Mouse (Mus musculus): ENCODE measurements around the gene 6330409D20Rik.
A peak's percentile ranks its signal among the peaks of the same experiment; 100 is the strongest.

Gene 6330409D20Rik

GRCm38 (mm10) chr2:32756674-32757055 is 15.8 kb upstream of the 6330409D20Rik start:
- no peak for DNase-seq (ENCODE audit: low spot score in 2 of 2)

DNA sequence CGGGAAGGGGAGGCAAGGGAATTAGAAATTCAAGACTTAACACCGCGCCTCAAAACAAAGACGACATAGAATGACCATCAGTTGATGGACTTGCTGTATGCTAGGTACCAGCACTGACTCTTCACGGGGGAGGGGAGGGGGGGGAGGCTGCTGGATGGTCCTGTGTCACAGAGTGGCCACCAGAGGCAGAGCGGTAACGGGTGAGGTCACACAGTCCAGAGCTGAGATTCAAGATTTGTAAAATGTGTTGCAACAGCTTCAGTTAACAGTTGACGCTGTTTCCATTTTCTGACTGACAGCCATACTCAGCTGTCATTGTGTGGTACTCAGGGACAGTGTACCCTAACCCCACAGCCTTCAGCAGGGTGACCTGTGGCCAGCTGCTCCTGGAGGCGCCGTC is 11.4 kb upstream of the 6330409D20Rik start:
- DNase-seq (ENCODE audit: low spot score in 2 of 2) = no peak

DNA sequence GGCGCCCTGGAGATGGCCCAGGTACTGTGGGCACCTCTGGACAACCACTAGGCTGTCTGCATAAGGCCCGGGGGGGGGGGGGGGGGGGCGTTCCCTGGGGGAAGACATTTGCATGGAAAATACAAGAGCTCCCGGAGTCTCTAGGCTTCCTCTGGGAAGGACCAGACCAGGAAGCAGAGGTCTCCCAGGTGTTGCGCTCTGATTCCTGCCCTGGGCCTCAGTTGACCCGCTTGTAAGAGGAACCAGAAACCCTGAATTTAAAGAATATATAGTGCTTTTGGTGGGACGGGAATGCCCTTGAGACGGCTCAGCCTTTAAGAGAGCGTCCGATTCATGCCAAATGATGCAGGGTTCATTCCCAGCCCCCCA is 10.8 kb upstream of the 6330409D20Rik start:
- no peak for DNase-seq (ENCODE audit: low spot score in 2 of 2)

DNA sequence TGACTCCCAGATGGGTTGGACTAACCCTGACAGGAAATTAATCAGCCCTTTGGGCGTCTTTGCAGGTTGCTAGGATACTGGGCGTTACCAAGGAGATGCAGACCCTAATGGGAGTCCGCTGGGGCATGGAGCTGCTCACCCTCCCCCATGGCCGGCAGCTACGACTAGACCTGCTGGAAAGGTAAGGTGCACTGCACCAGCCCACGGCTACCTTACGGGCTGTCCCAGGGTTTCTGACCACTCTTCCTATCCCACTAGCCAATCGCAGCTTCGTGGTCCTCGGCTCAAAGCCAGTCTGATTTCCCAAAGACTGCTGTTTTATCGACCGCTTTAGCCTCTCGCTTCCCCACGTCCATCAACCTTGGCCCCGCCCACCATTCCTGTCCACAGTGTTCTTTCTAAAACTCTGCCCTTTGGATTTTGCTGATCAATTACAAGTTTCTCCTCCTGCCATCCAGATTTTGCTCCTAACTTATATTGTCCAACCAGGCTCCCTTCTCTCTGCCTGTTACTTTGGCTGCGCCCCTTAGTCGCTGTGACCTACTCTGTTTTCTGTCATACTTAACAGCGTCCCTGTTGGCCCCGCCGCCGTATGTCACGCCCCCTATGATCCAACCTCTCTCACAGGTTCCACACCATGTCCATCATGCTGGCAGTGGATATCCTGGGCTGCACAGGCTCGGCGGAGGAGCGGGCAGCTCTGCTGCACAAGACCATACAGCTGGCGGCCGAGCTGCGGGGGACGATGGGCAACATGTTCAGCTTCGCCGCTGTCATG is 10.3 kb upstream of the 6330409D20Rik start:
- DNase-seq (ENCODE audit: low spot score in 2 of 2) = no peak

DNA sequence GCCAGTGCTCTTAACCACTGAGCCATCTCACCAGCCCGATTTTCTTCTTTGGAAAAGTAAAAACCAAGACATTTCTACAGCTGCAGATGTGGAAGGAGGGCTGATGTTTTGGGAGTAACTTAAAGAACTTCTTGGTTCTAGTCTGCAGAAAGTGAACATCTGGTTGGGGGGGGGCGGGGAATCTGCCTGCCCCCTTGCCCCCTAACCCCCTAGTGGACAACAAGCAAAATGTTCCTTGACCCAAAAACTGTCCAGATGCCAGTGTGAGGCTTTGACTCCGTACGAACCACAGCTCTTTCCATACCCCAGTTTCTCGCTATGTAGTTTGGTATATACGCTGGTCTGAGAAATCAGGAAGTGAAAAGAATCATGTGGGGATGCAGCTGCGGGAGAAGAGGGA is 9.4 kb upstream of the 6330409D20Rik start:
- DNase-seq (ENCODE audit: low spot score in 2 of 2) = no peak

- no peak for DNase-seq (ENCODE audit: low spot score in 2 of 2)
Measured at GRCm38 (mm10) chr2:32749082-32749481, 8.3 kb upstream of the 6330409D20Rik start.

GRCm38 (mm10) chr2:32744272-32744982 is 3.6 kb upstream of the 6330409D20Rik start:
- DNase-seq (ENCODE audit: low spot score in 2 of 2) = no peak

DNA sequence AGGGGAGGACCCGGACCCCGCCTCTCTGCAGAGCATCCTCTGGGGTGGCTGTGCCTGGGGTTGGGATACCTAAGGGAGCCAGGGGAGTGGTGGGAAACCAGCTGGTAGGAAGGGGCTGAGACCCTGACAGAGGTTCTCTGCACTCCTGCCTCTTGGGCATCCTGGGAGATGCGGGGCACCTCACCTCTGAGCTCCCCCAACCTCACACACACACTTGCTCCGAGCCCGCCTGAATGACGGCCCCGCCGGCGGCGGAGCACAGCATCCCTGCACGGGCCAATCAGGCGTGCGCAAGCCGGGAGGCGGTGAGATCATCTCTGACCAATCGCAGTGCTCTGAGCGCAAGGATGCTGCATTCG is 1.3 kb upstream of the 6330409D20Rik start:
- peak; percentile 77 to 85 for DNase-seq (ENCODE audit: low spot score in 2 of 2)

GRCm38 (mm10) chr2:32741273-32742172 is 707 bp upstream of the 6330409D20Rik start:
- peak in 1 of 2 experiments; percentile 66 for DNase-seq (ENCODE audit: low spot score in 2 of 2)

GRCm38 (mm10) chr2:32739311-32739710 is 1.5 kb downstream of the 6330409D20Rik start:
- no peak for DNase-seq (ENCODE audit: low spot score in 2 of 2)

- DNase-seq (ENCODE audit: low spot score in 2 of 2) = no peak
Measured at GRCm38 (mm10) chr2:32737008-32737407, 3.8 kb downstream of the 6330409D20Rik start.

GRCm38 (mm10) chr2:32736306-32736829 is 4.4 kb downstream of the 6330409D20Rik start:
- DNase-seq (ENCODE audit: low spot score in 2 of 2) = no peak

DNA sequence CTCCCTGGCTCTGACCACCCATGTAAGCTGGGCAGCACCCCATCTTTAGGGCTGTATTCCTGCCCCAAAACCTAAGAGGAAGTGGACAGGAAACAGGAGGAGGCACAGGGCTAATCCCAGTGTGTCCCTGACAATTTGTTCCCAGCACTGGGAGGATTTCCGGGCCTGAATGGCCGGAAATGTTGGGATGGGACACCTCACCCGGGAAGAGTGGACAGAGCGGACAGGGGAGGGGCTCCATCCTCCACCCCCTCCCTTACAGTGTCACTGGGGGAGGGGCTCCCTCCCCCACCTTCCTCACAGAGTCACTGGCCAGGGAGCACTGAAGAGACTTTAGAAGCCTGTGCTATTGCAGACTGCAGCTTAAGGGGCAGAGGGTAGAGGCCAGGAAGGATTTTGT is 5.9 kb downstream of the 6330409D20Rik start:
- no peak for DNase-seq (ENCODE audit: low spot score in 2 of 2)

DNA sequence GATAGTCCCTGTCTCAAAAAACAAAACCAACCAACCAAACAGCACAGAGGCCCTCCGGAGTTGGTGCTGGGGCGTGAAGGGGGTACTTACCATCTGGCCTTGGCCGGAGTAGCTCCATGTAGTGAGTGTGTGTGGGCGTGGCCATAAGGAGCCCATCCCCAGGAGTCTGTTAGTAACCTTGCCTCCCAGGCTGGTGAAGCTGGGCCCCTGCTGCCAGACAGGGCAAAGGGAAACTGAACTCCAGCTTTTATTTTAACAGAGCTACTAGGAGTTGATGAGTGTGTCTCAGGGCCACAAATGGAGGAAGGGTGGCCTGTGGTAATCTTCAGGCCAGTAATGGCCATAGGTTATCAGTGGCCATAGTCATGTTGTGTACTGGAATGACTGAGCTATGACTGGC is 6.3 kb downstream of the 6330409D20Rik start:
- no peak for DNase-seq (ENCODE audit: low spot score in 2 of 2)

- no peak for DNase-seq (ENCODE audit: low spot score in 2 of 2)
Measured at GRCm38 (mm10) chr2:32732695-32733094, 8.1 kb downstream of the 6330409D20Rik start.

GRCm38 (mm10) chr2:32731911-32732310 is 8.9 kb downstream of the 6330409D20Rik start:
- DNase-seq (ENCODE audit: low spot score in 2 of 2) = no peak

DNA sequence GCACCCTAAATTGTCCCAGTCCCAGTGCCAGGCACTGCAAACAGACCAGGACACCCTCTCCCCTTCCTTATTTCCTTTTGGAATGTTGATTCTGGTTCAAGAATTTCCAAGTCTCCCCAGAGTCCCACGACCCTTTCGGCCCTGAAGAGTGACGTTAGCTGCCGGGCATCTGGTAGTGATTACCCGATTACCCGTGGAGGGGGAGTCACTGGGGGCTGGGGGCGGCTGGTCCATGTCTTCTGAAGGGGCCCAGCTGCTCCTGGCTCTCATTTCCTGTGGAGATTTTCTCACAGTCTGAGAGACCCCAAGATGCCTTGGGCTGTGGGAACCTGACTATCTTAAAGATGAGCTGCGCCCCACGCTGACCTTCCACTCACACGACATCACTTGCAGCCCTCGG is 10.0 kb downstream of the 6330409D20Rik start:
- DNase-seq (ENCODE audit: low spot score in 2 of 2) = no peak

DNA sequence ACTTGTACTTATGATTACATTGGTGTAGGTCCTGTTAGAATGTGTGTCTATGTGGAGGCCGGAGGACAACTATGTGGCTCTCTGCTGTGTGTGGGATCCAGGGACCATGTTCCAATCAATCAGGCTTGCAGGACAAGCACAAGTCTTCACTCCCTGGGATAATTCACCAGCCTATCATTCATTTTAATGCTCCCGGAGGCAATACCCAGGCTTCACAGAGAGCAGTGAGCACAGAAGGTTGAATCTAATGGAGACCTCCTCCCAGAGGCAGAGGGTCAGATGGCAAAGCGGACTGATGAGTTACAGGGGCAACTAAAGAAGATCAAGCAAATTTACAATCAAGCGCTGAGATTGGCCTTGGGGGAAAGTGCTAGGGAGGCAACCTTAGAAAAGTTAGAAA is 11.3 kb downstream of the 6330409D20Rik start:
- no peak for DNase-seq (ENCODE audit: low spot score in 2 of 2)

- DNase-seq (ENCODE audit: low spot score in 2 of 2) = no peak
Measured at GRCm38 (mm10) chr2:32728463-32728862, 12.4 kb downstream of the 6330409D20Rik start.

DNA sequence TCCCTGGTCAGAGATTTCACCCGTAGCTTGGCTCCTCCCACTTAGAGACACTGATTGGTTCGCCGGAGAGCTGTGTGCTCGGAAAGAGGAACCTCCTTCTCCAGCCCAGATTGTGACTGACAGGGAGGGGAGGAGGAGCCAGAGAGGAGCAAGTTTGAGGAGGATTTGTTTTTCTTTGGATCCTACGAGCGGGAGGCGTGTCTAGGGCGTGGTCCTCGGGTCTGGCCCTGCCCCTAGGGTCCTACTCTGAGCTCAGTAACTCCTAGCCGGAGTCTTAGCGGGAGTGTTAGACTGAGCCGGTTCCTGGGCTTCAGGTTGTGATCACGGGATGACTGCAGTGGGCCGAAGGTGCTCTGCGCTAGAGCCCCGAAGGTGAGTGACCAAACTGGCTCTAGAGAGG is 13.4 kb downstream of the 6330409D20Rik start:
- DNase-seq (ENCODE audit: low spot score in 2 of 2) = peak; percentile 85 to 87

GRCm38 (mm10) chr2:32724832-32725790 is 15.7 kb downstream of the 6330409D20Rik start:
- no peak for DNase-seq (ENCODE audit: low spot score in 2 of 2)

All from frontal cortex, postnatal 10 days (tissue).